35 mouse cellular contexts compared by ENCODE assay signal in genomic region chr4:142975620-142976019, GRCm38 (mm10).
"Had no signal": no experiment of that assay in that cellular context is flagged by ENCODE, and none has a peak within 500 bp of the region (broad histone marks: within the 10 kb centered on the region; RNA-seq: fewer than 3 reads in every experiment).

No protein-coding gene starts in this region.

- H3K4me3 ChIP-seq: heart, embryonic 10.5 days; heart, embryonic 13.5 days; heart, embryonic 15.5 days; hindbrain, embryonic 10.5 days; hindbrain, embryonic 12.5 days; hindbrain, embryonic 13.5 days; hindbrain, embryonic 15.5 days; intestine, embryonic 15.5 days; kidney, embryonic 15.5 days; layer of hippocampus, adult 2 months; left cerebral cortex, adult 2 months had no signal

- ATAC-seq: hindbrain, embryonic 16.5 days; hindbrain, postnatal 0 days; inflammation-experienced regulatory T-cells, adult 6 months; intestine, embryonic 15.5 days; intestine, embryonic 16.5 days; intestine, postnatal 0 days had no signal

- H3K36me3 ChIP-seq: heart, embryonic 10.5 days; heart, embryonic 13.5 days; heart, embryonic 15.5 days; hindbrain, embryonic 10.5 days; hindbrain, embryonic 12.5 days; hindbrain, embryonic 13.5 days; hindbrain, embryonic 15.5 days; intestine, embryonic 15.5 days; kidney, embryonic 15.5 days had no signal

- DNase-seq: heart, postnatal 10 days; heart, postnatal 14 days; heart, postnatal 36 days; heart, postnatal 4 days; kidney, adult 11 months; kidney, adult 18-20 months; kidney, adult 2 months; kidney, adult 8-10 months; kidney, adult 9 months; kidney, postnatal 10 days; kidney, postnatal 14 days; kidney, postnatal 25 days; kidney, postnatal 36 days; kidney, postnatal 4 days; layer of hippocampus, adult 9-11 months; layer of hippocampus, postnatal 36 days had no signal

- H3K4me1 ChIP-seq: heart, embryonic 10.5 days; heart, embryonic 13.5 days; heart, embryonic 15.5 days; hindbrain, embryonic 13.5 days; hindbrain, embryonic 15.5 days; intestine, embryonic 15.5 days; kidney, embryonic 15.5 days had no signal

- H3K4me2 ChIP-seq: heart, embryonic 11.5 days; heart, embryonic 13.5 days; heart, embryonic 15.5 days; hindbrain, embryonic 12.5 days; hindbrain, embryonic 13.5 days; hindbrain, embryonic 14.5 days; hindbrain, embryonic 15.5 days; intestine, embryonic 15.5 days; kidney, embryonic 15.5 days had no signal

- H3K9me3 ChIP-seq: heart, embryonic 10.5 days; heart, embryonic 13.5 days; heart, embryonic 15.5 days; hindbrain, embryonic 10.5 days; hindbrain, embryonic 12.5 days; hindbrain, embryonic 13.5 days; hindbrain, embryonic 15.5 days; intestine, embryonic 15.5 days; kidney, embryonic 15.5 days had no signal

- H3K9ac ChIP-seq: heart, embryonic 13.5 days; heart, embryonic 15.5 days; hindbrain, embryonic 12.5 days; hindbrain, embryonic 13.5 days; hindbrain, embryonic 14.5 days; hindbrain, embryonic 15.5 days; intestine, embryonic 15.5 days; kidney, embryonic 15.5 days had no signal

- H3K27ac ChIP-seq: heart, embryonic 10.5 days; heart, embryonic 13.5 days; heart, embryonic 15.5 days; hindbrain, embryonic 10.5 days; hindbrain, embryonic 12.5 days; hindbrain, embryonic 13.5 days; hindbrain, embryonic 14.5 days; hindbrain, embryonic 15.5 days; hindbrain, postnatal 0 days; intestine, embryonic 15.5 days; kidney, embryonic 15.5 days; kidney, postnatal 0 days; layer of hippocampus, adult 2 months; left cerebral cortex, adult 2 months had no signal

- H3K27me3 ChIP-seq: heart, embryonic 13.5 days; heart, embryonic 15.5 days; hindbrain, embryonic 12.5 days; hindbrain, embryonic 13.5 days; hindbrain, embryonic 15.5 days; intestine, embryonic 15.5 days; kidney, embryonic 15.5 days had no signal
